Mouse (Mus musculus): ENCODE results near the gene Fem1b. TPM values are rescaled to one million over a fixed set of nuclear protein-coding genes. Genes with fewer than 3 reads are reported as not detected.
"Not testable (repeated sequence)": the region's sequence is repeated elsewhere in the genome, so short reads cannot be mapped to it uniquely, and the experiment has no call there.

Fem1b gene
- total RNA-seq (2021): 37.8 and 41.2 TPM in 2 replicates
- long read RNA-seq, full-length matches to known transcripts: 4 of 7 reads
- long read RNA-seq, partial matches to known transcripts: 0 of 7 reads
- long read RNA-seq, other reads (novel, unspliced or antisense): 3 of 7 reads

DNA sequence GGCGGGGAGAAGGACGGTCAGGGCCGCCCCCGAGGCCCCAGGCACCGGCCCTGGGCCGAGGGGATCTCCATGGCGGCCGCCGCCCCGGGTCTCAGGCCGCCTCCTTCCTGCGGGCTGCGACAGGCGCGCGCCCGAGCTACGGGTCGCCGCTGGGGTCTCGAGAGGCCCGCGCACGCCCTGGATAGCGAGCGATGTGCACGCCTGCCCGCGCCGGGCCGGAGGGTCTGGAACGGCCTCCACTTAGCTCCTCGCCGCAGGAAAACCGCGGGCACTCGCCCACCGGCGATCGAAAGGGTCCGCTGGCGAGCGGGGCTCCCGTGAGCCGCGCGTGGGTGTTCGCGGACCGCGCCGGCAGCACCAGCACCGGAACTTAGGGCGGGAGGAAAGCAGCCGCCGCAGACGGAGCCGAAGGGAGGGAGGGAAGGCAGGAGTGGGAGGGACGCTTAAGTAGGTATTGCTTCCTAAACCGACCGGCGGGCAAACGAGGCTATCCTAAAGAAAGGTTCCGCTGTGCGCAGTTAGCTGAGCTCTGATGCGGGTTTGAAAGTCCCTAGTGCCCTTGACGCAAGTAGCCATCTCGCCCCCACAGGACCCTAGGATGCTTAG lies at the start of gene Fem1b:
Fem1b (minus strand) TSS at position 419 of the 606 bp plus-strand sequence.
- peak; percentile 86 for DNase-seq

DNA sequence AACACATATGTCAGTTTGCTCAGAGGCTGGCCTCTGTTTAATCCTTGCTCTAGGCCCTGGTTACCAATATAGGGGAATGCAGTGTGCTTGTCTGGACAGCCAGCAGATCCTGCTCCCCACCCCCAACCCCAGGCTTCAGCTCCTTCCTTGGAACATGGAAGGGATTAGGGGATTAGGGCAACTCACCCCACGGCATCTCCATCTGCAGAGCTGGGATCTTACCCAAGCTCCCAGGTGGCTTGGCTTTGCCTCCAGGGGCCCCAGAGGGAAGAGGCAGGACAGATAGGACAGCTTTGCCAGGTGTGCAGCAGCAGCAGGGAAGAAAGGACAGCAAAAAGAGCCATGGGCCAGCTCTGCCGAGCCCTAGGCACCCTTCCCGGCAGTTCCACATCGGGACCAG lies 49.1 kb upstream of the Fem1b start:
- no peak for DNase-seq

DNA sequence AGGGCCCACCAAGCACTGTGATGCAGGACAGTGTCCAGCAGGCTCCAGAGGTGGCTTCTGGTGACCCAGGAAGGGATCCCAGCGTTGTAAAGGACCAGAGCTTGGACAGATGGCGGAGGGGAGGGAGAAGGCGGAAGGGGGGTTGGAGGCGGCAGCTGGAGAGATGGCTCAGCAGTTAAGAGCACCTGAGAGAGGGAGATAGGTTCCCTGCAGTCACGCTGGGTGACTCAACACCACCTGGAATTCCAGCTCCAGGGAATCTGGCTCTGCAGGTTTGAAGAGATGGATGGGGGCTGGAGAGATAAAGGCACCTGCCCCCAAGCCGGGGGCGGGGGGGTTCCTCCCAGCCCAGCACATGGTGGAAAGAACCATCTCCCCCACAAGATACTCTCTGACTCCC lies 48.4 kb upstream of the Fem1b start:
- not testable (repeated sequence) for DNase-seq

DNA sequence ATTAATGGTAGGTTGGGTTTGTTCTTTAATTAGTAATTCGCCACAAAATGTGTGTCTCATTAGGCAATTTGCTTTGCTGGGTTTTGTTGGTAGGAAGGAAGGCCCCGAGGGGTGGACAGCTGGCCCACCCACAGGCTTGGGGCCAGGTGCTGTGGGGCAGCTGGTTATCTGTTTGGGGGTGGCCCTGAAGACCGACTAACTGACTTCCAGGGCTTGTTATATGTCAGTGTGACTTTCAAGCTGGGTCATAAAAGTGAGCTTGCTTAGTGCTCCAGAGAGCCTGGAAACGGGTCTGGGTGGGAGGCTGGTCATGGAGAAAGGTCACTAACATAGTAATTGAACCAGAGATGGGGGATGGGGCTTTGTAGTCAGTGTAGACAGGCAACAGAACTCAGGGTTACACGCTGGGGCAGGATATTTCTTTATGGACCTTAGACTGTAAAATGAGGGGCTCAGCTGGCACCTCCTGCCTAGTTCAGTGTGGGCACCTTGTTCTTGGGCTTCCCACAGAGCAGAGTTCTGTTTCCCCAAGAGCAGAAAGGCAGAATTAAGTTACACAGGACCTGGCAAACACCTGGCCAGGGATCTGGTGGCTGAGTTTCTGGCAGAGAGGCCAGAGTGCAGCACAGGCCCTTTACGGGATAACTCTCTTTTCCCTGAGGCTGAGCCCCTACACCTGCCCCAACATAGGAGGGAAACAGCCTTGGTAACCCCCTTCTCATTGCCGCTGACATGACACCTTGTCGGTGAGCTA lies 46.7 kb upstream of the Fem1b start:
- DNase-seq: no peak

DNA sequence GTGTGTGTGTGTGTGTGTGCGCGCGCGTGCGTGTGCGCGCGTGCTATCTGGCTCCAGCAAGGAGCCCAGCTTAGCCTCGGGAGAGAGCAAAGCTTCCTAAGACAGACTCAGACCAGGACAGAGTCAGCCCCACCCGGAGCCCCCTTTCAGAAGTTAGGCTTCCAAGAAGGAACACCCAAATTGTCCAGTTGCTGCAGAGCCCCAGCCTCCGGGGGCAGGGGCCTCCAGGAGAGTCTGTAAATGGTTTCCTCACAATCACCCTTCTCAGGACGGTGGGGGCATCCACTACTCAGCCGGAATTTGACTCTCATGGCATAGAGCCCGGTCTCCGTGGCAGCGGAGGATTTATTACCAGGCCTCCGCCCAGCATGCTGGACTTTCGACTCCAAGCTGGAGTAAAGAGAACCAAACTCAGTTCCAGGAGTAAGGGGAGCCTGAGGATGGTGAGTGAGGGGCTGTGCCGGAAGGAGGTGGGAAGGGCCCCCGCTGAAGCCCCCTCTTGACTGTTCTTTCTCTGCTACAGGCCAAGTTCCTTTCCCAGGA lies 46.1 kb upstream of the Fem1b start, which contains the start of gene Calml4:
Calml4 (plus strand) TSS at position 362 of the 543 bp plus-strand sequence.
- peak; percentile 82 for DNase-seq

DNA sequence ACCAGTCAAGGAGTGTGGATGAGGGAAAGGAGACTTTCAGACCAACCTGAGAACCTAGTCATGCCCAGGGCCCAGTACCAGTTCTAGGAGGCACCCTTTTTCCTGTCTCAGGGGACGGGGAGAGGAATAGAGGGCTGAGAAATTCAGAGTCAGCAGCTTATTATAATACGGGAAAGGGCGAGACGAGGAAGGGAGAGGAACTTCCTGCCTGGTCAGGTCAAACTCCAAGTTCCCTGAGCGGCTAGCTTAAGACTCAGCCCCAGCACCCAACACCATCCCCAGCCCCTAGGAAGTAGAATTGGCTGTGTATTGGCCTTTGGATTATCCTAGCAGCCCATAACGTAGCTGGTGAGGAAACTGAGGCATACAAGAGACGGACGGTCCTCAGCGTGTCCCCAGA lies 45.5 kb upstream of the Fem1b start:
- no peak for DNase-seq

DNA sequence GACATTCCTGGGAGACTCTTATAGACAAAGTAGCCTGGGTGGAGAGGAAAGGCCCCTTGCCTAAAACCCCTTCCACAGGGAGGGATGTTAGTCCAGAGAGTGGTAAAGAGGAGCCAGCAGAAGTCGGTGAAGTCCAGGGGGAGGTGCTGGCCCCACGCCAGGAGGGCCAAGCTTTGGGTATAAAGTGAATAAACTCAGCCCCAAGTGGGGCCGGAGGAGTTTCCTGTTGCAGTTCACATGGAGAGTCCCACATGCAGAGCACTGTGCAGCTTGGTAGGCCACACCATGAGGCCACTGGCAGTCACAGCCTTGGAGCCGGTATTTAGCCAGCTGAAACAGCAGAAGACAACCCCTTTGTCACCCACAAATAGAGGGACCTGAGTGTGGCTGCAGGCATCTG lies 42.7 kb upstream of the Fem1b start:
- DNase-seq: no peak

DNA sequence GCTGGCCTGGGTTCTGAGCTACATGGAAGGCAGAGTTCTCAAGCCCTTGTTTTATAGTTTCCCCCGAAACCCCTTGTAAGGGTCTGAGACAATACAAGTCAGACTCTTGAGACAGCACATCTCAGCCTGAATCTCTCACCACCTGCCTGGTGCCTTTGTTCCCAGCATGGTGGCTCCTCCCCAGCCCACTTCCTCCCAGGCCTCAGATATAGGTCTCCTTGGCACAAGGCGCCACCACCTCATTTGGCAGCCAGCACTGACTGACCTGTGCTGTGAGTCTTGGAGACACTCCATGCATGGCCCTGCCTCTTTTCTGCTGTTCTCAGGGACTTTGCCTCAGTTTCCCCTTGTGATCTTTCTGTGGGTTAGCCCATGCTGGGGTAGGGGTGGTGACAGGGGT lies 39.8 kb upstream of the Fem1b start:
- no peak for DNase-seq

DNA sequence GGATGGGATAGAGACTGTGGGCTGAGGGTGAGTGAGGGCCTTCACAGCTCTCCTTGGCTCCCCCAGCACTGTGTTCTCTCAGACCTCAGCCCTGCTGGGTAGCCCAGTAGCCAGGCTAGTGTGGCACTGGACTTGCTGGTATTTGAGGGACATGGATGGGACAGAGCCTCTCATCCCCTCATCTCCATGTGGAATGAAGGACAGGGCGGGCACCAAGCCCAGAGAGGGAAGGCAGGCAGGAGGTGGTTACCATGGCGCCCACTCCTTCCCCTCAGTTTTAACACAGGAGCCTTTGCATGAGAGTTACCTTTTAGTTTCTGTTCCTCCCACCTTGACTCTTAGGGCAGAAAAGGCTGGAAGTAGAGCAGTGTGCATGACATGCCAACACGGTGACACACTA lies 36.9 kb upstream of the Fem1b start:
- DNase-seq: no peak

DNA sequence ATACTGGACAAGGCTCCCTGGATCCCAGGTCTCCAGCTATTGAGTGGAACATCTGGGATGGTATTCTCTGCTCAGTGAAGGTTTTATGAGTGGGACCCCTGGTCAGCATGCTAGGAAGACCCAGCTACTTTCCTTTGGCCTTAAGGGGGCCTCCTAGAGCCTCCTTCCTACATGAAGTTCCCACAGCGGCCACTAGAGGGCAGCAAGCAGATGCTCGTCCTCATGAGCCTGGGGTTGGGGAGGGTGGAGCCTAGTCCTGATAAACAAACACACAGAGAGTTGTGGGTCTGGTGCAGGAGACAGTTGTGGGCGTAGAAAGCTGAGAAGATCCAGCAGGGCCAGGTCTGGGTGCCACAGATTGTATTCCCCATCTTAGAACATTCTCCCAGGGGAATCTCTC lies 36.0 kb upstream of the Fem1b start:
- peak; percentile 86 for DNase-seq

DNA sequence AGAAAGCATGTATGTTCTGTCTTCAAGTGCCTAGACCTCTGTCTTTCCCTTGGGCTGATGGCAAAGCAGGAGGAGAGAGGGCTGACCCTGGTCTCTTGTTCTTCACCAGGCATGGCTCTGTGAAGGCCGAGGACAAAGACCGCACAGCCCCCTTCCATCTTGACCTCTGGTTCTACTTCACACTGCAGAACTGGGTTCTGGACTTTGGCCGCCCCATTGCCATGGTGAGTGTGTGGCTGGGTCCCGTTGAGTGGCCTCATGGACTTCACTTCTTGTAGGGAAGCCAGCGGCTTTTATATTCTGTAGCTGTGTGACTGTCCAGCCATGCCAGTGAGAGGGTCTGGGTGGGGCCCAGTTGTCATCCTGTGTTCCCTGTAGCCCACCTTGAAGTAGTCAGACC lies 32.7 kb upstream of the Fem1b start:
- no peak for DNase-seq

DNA sequence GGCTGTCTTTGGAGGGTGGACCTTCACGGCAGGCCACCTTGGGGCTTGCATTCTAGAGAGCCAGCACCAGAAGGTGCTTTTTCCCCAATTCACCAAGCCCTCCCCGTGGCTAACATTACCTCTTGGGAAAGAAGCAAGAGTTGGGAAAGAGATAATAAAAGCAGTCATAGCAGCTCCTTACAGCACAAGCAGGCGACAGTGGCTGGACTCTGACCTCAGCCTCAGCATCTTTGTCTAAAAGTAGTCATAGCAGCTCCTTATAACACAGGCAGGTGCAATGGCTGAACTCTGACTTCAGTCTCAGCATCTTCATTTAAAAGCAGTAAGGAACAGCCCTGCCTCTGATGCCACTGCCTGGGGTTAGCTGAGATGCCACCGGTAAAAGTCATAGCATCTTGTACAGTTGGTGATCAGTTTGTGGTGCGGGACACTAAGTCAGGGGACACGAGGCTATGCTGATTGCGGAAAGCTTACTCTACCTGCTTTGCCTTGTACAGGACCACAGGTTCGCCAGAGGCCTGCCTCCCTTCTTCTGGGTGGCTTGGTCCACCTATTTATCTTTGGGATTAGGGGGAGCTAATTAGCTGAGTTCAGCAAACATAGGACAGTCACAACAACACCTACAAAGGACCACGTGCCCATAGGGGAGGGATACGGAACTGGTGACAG lies 31.8 kb upstream of the Fem1b start:
- DNase-seq: no peak

DNA sequence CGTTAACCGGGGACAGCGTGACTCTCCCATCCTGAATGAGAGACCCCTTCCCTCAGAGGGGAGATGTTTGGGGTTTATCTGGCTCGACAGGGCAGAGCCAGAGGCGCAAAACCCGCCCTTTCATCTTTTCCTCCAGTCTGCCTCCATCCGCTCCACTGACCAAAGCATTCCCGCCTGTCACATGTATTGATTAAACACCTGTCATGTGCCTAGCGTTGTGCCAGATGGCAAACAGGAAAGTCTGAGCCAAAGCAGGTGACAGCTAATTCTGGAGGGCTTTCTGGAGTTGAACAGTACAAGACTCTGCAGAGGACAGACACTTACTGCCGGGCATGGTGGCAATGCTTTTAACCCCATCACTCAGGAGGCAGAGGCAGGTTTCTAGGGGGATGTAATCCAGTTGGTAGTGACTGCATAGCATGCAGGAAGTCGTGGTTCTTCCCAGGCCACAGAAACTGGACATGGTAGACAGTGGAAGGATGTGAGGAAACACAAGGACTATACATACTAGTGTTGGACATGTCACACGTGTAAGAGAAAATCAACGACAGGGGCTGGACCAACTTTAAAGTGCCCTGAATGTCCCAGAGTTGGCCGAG lies 27.5 kb upstream of the Fem1b start:
- DNase-seq: no peak

DNA sequence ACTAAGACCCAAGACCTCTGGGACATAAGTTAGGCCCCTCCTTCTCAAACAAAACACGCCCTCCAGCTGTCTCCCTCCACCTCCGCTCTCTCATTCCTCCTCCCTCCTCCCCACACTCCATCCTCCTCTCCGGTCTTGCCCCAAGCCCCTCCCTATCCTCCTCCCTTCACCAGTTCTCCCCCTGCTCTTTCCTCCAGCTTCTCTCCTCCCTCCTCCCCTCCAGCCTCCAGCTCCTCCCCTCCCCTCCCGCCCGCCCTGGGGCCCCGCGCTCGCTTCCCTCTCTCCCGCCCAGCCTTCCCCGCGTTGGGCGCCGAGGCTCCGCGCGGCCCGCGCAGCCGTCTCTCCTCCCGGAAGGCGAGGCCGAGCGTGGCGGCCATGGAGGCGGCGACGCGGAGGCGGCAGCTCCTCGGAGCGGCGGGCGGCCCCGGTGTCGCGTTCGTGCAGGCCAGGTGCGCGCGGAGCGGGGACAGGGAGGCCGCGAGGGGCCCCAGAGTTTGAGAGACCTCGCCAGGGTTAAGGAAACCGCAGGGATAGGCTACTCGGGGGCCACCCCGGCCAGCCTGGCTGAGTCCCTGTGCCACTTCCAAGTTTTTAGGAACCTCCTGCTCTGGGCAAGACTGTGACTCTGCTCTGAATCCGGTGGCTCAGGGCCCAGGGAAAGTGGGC lies 26.9 kb upstream of the Fem1b start, which contains the start of gene Cln6:
Cln6 (plus strand) TSS at position 280 of the 666 bp plus-strand sequence.
- DNase-seq: peak; percentile 77

DNA sequence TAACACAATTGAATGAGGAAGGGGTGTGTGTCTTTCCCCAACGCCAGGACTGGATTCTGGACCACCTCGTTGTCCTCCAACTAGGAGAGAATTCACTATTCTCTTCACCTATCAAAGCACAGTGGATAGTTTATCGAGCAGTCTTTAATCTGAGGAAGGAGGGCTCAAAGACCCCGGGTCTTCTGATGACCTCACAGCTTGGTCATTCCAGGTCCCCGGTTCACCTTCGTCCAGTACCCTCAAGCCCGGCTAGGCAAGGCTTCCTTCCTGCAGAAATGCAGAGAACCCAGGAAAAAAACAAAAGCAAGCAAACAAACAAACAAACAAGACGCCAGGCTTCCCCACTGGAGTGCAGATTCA lies 26.4 kb upstream of the Fem1b start:
- DNase-seq: no peak

DNA sequence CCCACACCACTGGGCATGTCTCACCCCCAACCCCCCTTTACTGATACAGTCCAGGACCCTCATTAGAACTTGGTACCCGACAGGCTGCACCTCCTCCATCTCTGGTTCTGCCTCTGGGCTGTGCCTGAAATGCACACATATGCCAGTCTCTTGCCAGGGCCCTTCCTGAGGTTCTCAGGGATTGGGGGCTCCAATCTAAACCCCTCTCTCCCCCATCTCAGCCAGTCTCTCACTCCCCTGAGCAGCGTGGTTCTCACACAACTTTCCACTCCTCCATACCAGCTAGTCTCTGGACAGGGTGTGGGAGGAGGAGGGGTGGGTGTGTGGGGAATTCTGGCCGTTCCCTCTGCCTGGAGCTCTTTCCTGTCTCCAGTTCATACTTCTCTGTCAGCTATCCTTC lies 25.9 kb upstream of the Fem1b start:
- DNase-seq: no peak

DNA sequence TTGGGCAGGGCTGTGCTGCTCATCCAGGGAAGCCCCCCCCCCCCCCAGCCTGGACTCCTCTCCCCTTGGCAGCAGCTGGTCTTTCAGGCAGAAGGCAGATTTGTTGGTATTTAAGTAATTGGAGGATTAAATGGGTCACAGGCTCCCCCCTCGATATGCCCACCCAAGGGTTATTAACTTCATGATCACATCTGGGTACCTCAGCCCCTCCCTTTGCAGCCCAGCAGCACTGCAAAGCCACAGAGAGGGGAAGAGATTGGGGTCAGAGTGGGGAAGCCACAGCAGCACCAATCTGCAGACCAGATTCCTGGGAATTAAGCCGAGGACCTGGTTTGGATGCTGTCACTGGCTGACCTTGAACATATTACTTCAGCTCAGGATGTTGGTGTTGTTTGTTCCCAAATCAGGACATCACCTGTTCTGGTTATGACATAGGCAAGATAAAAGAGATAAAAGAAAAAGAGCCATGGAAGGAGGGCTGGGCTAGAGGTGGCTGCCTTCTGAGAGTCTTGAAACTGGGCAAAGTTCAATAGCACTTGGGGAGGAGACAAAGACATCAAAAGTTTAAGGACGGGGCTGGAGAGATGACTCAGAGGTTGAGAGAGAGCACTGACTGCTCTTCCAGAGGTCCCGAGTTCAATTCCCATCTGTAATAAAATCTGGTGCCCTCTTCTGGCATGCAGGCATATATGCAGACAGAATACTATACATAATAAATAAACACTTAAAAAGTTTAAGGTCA lies 24.1 kb upstream of the Fem1b start:
- no peak for DNase-seq

DNA sequence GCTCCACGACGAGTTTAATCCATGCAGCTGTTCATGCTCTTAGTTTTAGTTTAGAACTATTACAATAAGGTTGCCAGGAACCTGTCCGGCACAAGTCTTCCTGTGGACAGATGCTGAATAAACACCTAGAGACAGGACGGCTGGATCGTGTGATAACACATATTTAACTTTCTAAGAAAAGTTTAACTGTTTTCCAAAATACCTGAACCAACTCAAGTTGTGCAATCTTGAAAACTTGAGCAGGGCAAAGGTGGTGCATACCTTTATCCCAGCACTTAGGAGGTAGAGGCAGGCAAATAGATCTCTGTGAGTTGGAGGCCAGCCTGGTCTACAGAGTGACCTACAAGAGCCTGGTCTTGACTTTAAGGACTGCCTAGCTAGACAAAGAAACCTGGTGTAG lies 23.2 kb upstream of the Fem1b start:
- no peak for DNase-seq

DNA sequence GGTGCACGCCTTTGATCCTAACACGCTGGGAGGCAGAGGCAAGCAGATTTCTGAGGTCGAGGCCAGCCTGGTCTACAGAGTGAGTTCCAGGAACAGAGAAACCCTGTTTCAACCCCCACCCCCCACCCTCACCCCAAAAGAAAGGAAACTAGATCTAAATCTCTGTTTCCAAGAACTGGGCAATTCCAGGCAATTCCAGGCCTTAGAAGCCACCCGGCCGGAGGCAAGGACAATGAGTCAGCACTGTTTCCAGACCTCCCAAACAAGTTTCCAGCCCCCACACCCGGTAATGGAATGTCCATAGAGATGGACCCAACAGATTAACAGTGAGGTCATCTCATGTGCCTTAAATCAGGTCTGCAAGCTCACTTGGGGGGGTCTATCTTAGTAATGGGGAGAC lies 18.1 kb upstream of the Fem1b start:
- no peak for DNase-seq

DNA sequence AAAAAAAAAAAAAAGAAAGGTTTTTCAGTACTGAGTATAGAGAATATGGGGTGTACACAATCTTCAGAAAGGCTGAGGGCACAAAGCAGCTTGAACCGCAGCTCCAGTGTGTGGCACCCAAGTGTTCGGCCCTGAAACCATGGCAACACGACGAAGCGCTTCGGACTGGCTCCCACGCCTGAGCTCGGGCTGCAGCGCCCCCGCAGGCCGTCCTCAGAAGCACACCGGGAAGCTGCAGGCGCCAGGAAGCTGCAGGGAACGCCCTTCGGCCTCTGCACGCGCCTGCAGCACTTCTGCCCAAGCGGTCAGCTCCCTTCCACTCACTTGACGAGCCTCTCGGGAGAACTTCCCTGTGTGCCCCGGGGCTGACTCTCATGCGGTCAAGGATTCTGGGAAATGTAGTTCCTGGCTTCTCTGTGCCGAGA lies 16.9 kb upstream of the Fem1b start:
- DNase-seq: peak; percentile 96
